ENCODE assay signal across 20 mouse cellular contexts in the genomic region with DNA sequence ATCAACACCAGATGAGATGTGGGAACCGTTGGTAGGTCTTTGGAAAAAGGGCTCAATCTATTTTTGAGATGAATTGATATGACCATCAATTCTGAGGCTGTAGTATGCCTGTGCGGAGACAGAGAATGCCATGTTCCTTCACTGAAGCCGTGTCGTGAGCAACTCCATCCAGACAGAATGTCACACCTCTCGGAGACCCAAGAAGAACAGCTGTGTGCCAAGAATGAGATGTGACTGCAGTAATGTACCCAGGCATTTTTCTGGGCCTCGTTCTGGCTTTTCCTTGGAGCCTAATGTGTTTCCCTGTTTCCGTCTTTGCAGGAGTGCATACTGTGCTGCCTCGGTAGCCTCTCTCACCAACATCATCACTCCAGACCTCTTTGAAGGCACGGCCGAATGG.
"Had no signal": no experiment of that assay in that cellular context is flagged by ENCODE, and none has a peak within 500 bp of the region (broad histone marks: within the 10 kb centered on the region; RNA-seq: fewer than 3 reads in every experiment).

No protein-coding gene starts in this region.

- H3K9ac ChIP-seq: liver, embryonic 12.5 days; liver, embryonic 15.5 days; lung, embryonic 15.5 days; midbrain, embryonic 13.5 days; stomach, embryonic 15.5 days had no signal

- H3K4me2 ChIP-seq: liver, embryonic 12.5 days; liver, embryonic 15.5 days; lung, embryonic 15.5 days; midbrain, embryonic 13.5 days; stomach, embryonic 15.5 days had no signal

- DNase-seq: kidney, adult 8-10 months; kidney, postnatal 14 days; kidney, postnatal 4 days; left cerebral cortex, postnatal 4 days; lung, adult 18-20 months; lung, postnatal 10 days; lung, postnatal 36 days; right cerebral cortex, postnatal 14 days; right cerebral cortex, postnatal 4 days; spleen, adult 18-20 months; thymus, postnatal 25 days had no signal

- H3K4me3 ChIP-seq: liver, embryonic 12.5 days; liver, embryonic 15.5 days; lung, embryonic 15.5 days; megakaryocyte, embryonic 14.5 days; midbrain, embryonic 10.5 days; midbrain, embryonic 13.5 days; myocyte; stomach, embryonic 15.5 days had no signal

- ATAC-seq: liver, embryonic 12.5 days; midbrain, embryonic 13.5 days; midbrain, embryonic 16.5 days had no signal

- H3K4me1 ChIP-seq: lung, embryonic 15.5 days; stomach, embryonic 15.5 days had no signal

- H3K27ac ChIP-seq: liver, embryonic 12.5 days; liver, embryonic 15.5 days; lung, embryonic 15.5 days; midbrain, embryonic 10.5 days; midbrain, embryonic 13.5 days; stomach, embryonic 15.5 days had no signal

- H3K27me3 ChIP-seq: liver, embryonic 12.5 days; liver, embryonic 15.5 days; lung, embryonic 15.5 days; megakaryocyte, embryonic 14.5 days; midbrain, embryonic 13.5 days; stomach, embryonic 15.5 days had no signal

- H3K9me3 ChIP-seq: liver, embryonic 12.5 days; liver, embryonic 15.5 days; lung, embryonic 15.5 days; megakaryocyte, embryonic 14.5 days; midbrain, embryonic 10.5 days; midbrain, embryonic 13.5 days; stomach, embryonic 15.5 days had no signal
